Mouse (Mus musculus) MEL (cell line): ENCODE results near the gene Col8a1. TPM values are rescaled to one million over a fixed set of nuclear protein-coding genes. Genes with fewer than 3 reads are reported as not detected.

Experiments used
- DNase-seq: peaks from one replicate; pipeline ENCODE4 v3.0.0; 2011; ENCODE audit warnings: low read depth, low spot score
- H3K27ac ChIP-seq: 2 replicates; pipeline ENCODE4 v1.5.1; 2012; ENCODE audit warnings: low read depth, mild to moderate bottlenecking, control low read depth, low read length, moderate library complexity; ENCODE audit not compliant: control insufficient read depth
- H3K27me3 ChIP-seq, 2 experiments: fragments of 150-350 bp in 1 of 2; sonication (generic) in 1 of 2; 2 replicates each; pipeline ENCODE4 v1.6.1; 2012; ENCODE audit warnings: low read length in 2 of 2, mild to moderate bottlenecking in 2 of 2, improper control_type of control experiment in 1 of 2, moderate library complexity in 1 of 2; ENCODE audit not compliant: insufficient read depth in 2 of 2, control insufficient read depth in 1 of 2
- H3K36me3 ChIP-seq, 2 experiments: 2 replicates each; pipeline ENCODE4 v1.6.1; 2012 to 2014; ENCODE audit warnings: low read length in 2 of 2, improper control_type of control experiment in 1 of 2, inconsistent platforms in 1 of 2, mild to moderate bottlenecking in 1 of 2; ENCODE audit not compliant: insufficient read depth in 2 of 2, control insufficient read depth in 1 of 2
- H3K4me1 ChIP-seq, 2 experiments: fragments of 150-350 bp in 1 of 2; sonication (generic) in 1 of 2; 2 replicates each; pipeline ENCODE4 v1.6.1; 2012; ENCODE audit warnings: low read length in 2 of 2, improper control_type of control experiment in 1 of 2, mild to moderate bottlenecking in 1 of 2; ENCODE audit not compliant: insufficient read depth in 2 of 2, control insufficient read depth in 1 of 2
- H3K4me3 ChIP-seq, 2 experiments: fragments of 150-350 bp in 1 of 2; sonication (generic) in 1 of 2; 2 replicates each; pipeline ENCODE4 v1.5.1; 2012; ENCODE audit warnings: low read depth in 2 of 2, low read length in 2 of 2, mild to moderate bottlenecking in 2 of 2, moderate library complexity in 2 of 2, control low read depth in 1 of 2, improper control_type of control experiment in 1 of 2; ENCODE audit not compliant: control insufficient read depth in 1 of 2, insufficient read depth in 1 of 2
- H3K79me2 ChIP-seq: 2 replicates; pipeline ENCODE4 v1.6.1; 2012; ENCODE audit warnings: mild to moderate bottlenecking, low read length, moderate library complexity; ENCODE audit not compliant: control insufficient read depth, poor library complexity, insufficient read depth
- H3K9ac ChIP-seq: 2 replicates; pipeline ENCODE4 v1.6.1; 2012; ENCODE audit warnings: low read depth, mild to moderate bottlenecking, control low read depth, low read length, moderate library complexity; ENCODE audit not compliant: control insufficient read depth, poor library complexity, severe bottlenecking
- H3K9me3 ChIP-seq: fragments of 150-350 bp; sonication (generic); replicated peaks from 2 replicates; pipeline ENCODE4 v1.6.1; 2012; ENCODE audit warnings: mild to moderate bottlenecking, low read length, improper control_type of control experiment, moderate library complexity; ENCODE audit not compliant: insufficient read depth
- BHLHE40 ChIP-seq: IDR thresholded peaks from 2 replicates; pipeline ENCODE4 v1.6.1; 2012; ENCODE audit warnings: low read depth, mild to moderate bottlenecking, inconsistent platforms, low read length, improper control_type of control experiment, borderline replicate concordance
- CHD1 ChIP-seq: IDR thresholded peaks from 2 replicates; pipeline ENCODE4 v1.6.1; 2012; ENCODE audit warnings: low read depth, mild to moderate bottlenecking, inconsistent platforms, low read length, improper control_type of control experiment
- CHD2 ChIP-seq: IDR thresholded peaks from 2 replicates; pipeline ENCODE4 v1.6.1; 2011; ENCODE audit warnings: low read length, improper control_type of control experiment
- ELF1 ChIP-seq: IDR thresholded peaks from 2 replicates; pipeline ENCODE4 v1.6.1; 2014; ENCODE audit warnings: low read depth, mild to moderate bottlenecking, inconsistent platforms, low read length, improper control_type of control experiment, moderate library complexity
- EP300 ChIP-seq, 2 experiments: IDR thresholded peaks; 2 replicates each; pipeline ENCODE4 v1.6.1; 2011; ENCODE audit warnings: improper control_type of control experiment in 2 of 2, low read length in 2 of 2, low read depth in 1 of 2, mild to moderate bottlenecking in 1 of 2
- GABPA ChIP-seq: IDR thresholded peaks from 2 replicates; pipeline ENCODE4 v1.6.1; 2012; ENCODE audit warnings: low read depth, mild to moderate bottlenecking, inconsistent platforms, low read length, improper control_type of control experiment, moderate library complexity
- JUND ChIP-seq: IDR thresholded peaks from 2 replicates; pipeline ENCODE4 v1.6.1; 2011; ENCODE audit warnings: low read depth, mild to moderate bottlenecking, improper control_type of control experiment, low read length
- MAX ChIP-seq: IDR thresholded peaks from 2 replicates; pipeline ENCODE4 v1.6.1; 2011; ENCODE audit warnings: low read length, improper control_type of control experiment
- MAZ ChIP-seq: IDR thresholded peaks from 2 replicates; pipeline ENCODE4 v1.6.1; 2012; ENCODE audit warnings: low read depth, mild to moderate bottlenecking, inconsistent platforms, low read length, improper control_type of control experiment
- MYB ChIP-seq: IDR thresholded peaks from 2 replicates; pipeline ENCODE4 v1.6.1; 2011; ENCODE audit warnings: mild to moderate bottlenecking, low read depth, low read length, improper control_type of control experiment
- MYC ChIP-seq: IDR thresholded peaks from 2 replicates; pipeline ENCODE4 v1.6.1; 2011; ENCODE audit warnings: low read depth, mild to moderate bottlenecking, low read length, improper control_type of control experiment, moderate library complexity
- NELFE ChIP-seq: IDR thresholded peaks from 2 replicates; pipeline ENCODE4 v1.6.1; 2011; ENCODE audit warnings: low read depth, low read length, improper control_type of control experiment
- POLR2AphosphoS5 ChIP-seq: IDR thresholded peaks from 2 replicates; pipeline ENCODE4 v1.6.1; 2012; ENCODE audit warnings: low read depth, borderline replicate concordance, mild to moderate bottlenecking, inconsistent platforms, low read length, moderate library complexity, mixed read lengths
- SIN3A ChIP-seq: IDR thresholded peaks from 2 replicates; pipeline ENCODE4 v1.6.1; 2012; ENCODE audit warnings: low read length, improper control_type of control experiment, inconsistent platforms
- TBP ChIP-seq: IDR thresholded peaks from 2 replicates; pipeline ENCODE4 v1.8.0; 2011; ENCODE audit warnings: low read depth, low read length, improper control_type of control experiment
- TCF12 ChIP-seq: IDR thresholded peaks from 2 replicates; pipeline ENCODE4 v1.6.1; 2014; ENCODE audit warnings: low read depth, mild to moderate bottlenecking, inconsistent platforms, low read length, improper control_type of control experiment, moderate library complexity
- USF1 ChIP-seq: IDR thresholded peaks from 2 replicates; pipeline ENCODE4 v1.6.1; 2014; ENCODE audit warnings: low read depth, mild to moderate bottlenecking, inconsistent platforms, low read length, improper control_type of control experiment, moderate library complexity
- ZMIZ1 ChIP-seq: IDR thresholded peaks from 2 replicates; pipeline ENCODE4 v1.6.1; 2012; ENCODE audit warnings: low read depth, mild to moderate bottlenecking, inconsistent platforms, low read length, improper control_type of control experiment, moderate library complexity
- polyA plus RNA-seq, 2 experiments: library from polyadenylated mRNA; stranded (reverse) in 1 of 2; unstranded in 1 of 2; fragments of >175 nt in 1 of 2; fragments of >200 nt in 1 of 2; gene quantifications; 2 replicates each; pipeline versions ENCODE4 v1.2.1 to v1.2.4; 2012; ENCODE audit warnings: low replicate concordance in 2 of 2, low read depth in 1 of 2; ENCODE audit not compliant: insufficient read length in 2 of 2, insufficient read depth in 1 of 2, missing spikeins in 1 of 2
- total RNA-seq: library from RNA; depleted of rRNA; stranded (reverse); fragments of 300-350 nt; gene quantifications from 2 replicates; pipeline ENCODE4 v1.2.3, GENCODE M21; 2012

The Col8a1 gene
- total and polyA plus RNA-seq, 3 experiments, result not detected

GRCm38 (mm10) chr16:57694694-57695093, 59.8 kb downstream of the Col8a1 start:
- no peaks in the 10 kb centered on the region for H3K79me2 ChIP-seq
- no peak overlapping the region for H3K4me3 ChIP-seq
- H3K27me3 ChIP-seq, result no peaks in the 10 kb centered on the region; a peak in 1 of 4 replicates
- H3K9ac ChIP-seq, result no peak overlapping the region
- H3K9me3 ChIP-seq, result no peaks in the 10 kb centered on the region
- no peak for DNase-seq
- no peaks in the 10 kb centered on the region for H3K4me1 ChIP-seq
- TF ChIP-seq TCF12 (no peak), USF1 (no peak), POLR2AphosphoS5 (no peak), BHLHE40 (no peak), SIN3A (no peak), CHD1 (no peak), EP300 (IDR thresholded peaks at IDR 0.05; ENCODE audit: low read depth in 1 of 2, low read length in 2 of 2) (no peak)
- TF ChIP-seq, all 39 proteins: peak for 0
- Histone ChIP-seq H3K36me3 (no peaks in the 10 kb centered on the region), H3K27ac (no peak overlapping the region)

DNA sequence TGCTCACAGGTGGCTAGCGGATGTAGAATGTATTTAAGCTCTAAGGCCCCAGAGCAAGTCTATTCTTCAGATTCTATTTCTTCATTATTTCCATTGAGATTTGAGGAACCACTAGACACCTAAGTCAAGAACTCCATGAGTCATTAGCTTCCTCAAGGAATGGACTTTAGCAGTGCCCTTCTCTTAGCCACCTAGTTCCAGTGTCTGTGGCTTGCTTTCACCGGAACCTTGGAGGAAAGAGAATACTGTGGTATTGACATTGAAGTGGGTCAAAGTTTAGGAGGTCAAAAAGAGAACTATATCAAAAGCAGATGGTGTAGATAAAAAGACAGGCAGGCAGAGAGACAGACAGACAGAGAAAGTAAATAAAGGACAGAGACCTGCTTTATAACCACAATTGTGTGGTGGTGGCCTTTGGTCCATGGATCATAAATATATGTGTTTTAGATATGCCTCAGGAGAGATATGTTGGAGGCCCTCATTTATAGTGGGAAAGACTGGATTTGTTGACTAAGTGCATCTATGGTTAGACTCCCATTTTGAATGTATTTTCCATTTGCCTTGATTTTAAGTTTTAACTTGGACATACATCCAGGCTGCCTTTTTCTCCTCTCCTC, 60.5 kb downstream of the Col8a1 start:
- no peaks in the 10 kb centered on the region for H3K9me3 ChIP-seq
- H3K9ac ChIP-seq, result no peak overlapping the region
- H3K4me1 ChIP-seq, result no peaks in the 10 kb centered on the region
- H3K27me3 ChIP-seq, result no peaks in the 10 kb centered on the region; a peak in 1 of 4 replicates
- H3K79me2 ChIP-seq, result no peaks in the 10 kb centered on the region
- no peak for TF ChIP-seq TBP
- no peak for TF ChIP-seq GABPA
- TF ChIP-seq MAX, result no peak
- TF ChIP-seq ZMIZ1, result no peak
- no peak for TF ChIP-seq CHD1
- no peak for TF ChIP-seq BHLHE40
- TF ChIP-seq JUND, result no peak
- no peak for TF ChIP-seq NELFE
- no peak for TF ChIP-seq MAZ
- TF ChIP-seq ELF1, result no peak
- TF ChIP-seq POLR2AphosphoS5, result no peak
- TF ChIP-seq CHD2, result no peak
- TF ChIP-seq MYC, result no peak
- TF ChIP-seq MYB, result no peak
- no peak for TF ChIP-seq EP300 (IDR thresholded peaks at IDR 0.05; ENCODE audit: low read depth in 1 of 2, low read length in 2 of 2)
- DNase-seq, result no peak
- no peak overlapping the region for H3K27ac ChIP-seq
- no peaks in the 10 kb centered on the region for H3K36me3 ChIP-seq
- H3K4me3 ChIP-seq, result no peak overlapping the region
